Mouse (Mus musculus) testis, adult 2 months (tissue): ENCODE results near the gene Pycr1.

ENCODE experiments used
- CTCF ChIP-seq: fragments of 200-500 bp; IDR thresholded peaks from 2 replicates; pipeline ENCODE4 v1.5.1; 2012; ENCODE audit warnings: low read depth, mild to moderate bottlenecking, inconsistent platforms, low read length, moderate library complexity; ENCODE audit not compliant: control insufficient read depth, insufficient read depth, insufficient replicate concordance
- POLR2A ChIP-seq: fragments of 200-500 bp; IDR thresholded peaks from 2 replicates; pipeline ENCODE4 v1.6.1; 2012; ENCODE audit warnings: low read depth, mild to moderate bottlenecking, inconsistent platforms, low read length, moderate library complexity; ENCODE audit not compliant: control insufficient read depth

DNA sequence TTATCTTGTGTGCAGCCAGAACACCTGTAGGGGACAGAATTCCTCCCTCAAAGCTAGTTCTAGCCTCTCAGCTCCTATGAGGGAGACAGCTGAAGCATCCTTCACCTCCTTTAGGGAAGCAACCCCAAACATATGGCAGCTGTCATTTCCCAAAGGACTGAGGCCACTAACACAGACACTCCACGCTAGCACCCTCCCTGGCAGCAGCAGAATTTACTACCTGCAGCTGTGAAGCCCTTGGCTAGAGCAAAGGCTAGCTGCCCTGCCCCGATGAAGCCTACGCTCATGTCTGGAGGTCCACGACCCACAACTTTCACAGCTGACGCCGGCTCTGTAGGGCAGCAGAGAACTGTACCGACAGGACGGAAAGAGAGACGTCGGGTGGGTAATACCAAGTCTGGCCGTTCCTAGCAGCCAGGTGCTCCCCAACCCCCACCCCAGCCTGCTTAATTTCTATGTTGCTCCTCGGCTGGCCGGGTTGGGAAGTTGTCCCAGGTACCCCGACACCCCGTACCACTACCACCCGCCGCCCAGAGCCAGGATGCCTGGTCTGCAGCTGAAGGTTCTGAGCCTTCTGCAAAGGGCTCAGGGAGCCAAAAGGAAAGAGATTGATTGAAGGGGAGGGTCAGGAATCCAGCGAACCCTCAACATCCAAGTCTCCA is 499 bp downstream of the Pycr1 start:
- no peak for TF ChIP-seq CTCF
- TF ChIP-seq POLR2A, result no peak
